Mouse (Mus musculus): ENCODE measurements at regions not wholly inside any gene's neighbourhood (a gene's known extent, or its start where the extent isn't known, plus 50 kb on each side); places are given as distances from the start of the nearest gene placed in this dataset.

- DNase-seq (ENCODE audit: low read depth, low spot score) = peak; percentile 56
Measured at GRCm38 (mm10) chrX:103532620-103533199, 97.7 kb upstream of the Zcchc13 start.

- DNase-seq (ENCODE audit: low read depth, low spot score) = peak; percentile 60
Measured at GRCm38 (mm10) chrX:103533306-103533705, 97.1 kb upstream of the Zcchc13 start.

GRCm38 (mm10) chrX:103533831-103534230, 96.6 kb upstream of the Zcchc13 start:
- DNase-seq (ENCODE audit: low read depth, low spot score) = peak; percentile 34

GRCm38 (mm10) chrX:103546490-103547202, 83.7 kb upstream of the Zcchc13 start:
- DNase-seq (ENCODE audit: low read depth, low spot score) = no peak

GRCm38 (mm10) chrX:103551304-103551703, 79.1 kb upstream of the Zcchc13 start:
- no peak for DNase-seq (ENCODE audit: low read depth, low spot score)

- DNase-seq (ENCODE audit: low read depth, low spot score) = no peak
Measured at GRCm38 (mm10) chrX:103553196-103553595, 77.2 kb upstream of the Zcchc13 start.

- no peak for DNase-seq (ENCODE audit: low read depth, low spot score)
Measured at GRCm38 (mm10) chrX:103553605-103554004, 76.8 kb upstream of the Zcchc13 start.

GRCm38 (mm10) chrX:103555041-103555986, 75.1 kb upstream of the Zcchc13 start:
- DNase-seq (ENCODE audit: low read depth, low spot score) = peak; percentile 17

- DNase-seq (ENCODE audit: low read depth, low spot score) = no peak
Measured at GRCm38 (mm10) chrX:103556046-103556445, 74.3 kb upstream of the Zcchc13 start.

- DNase-seq (ENCODE audit: low read depth, low spot score) = no peak
Measured at GRCm38 (mm10) chrX:103556681-103557490, 73.5 kb upstream of the Zcchc13 start.

GRCm38 (mm10) chrX:103557496-103557895, 72.9 kb upstream of the Zcchc13 start:
- no peak for DNase-seq (ENCODE audit: low read depth, low spot score)

- peak; percentile 34 for DNase-seq (ENCODE audit: low read depth, low spot score)
Measured at GRCm38 (mm10) chrX:103563531-103564246, 66.7 kb upstream of the Zcchc13 start.

GRCm38 (mm10) chrX:103573344-103573743, 57.0 kb upstream of the Zcchc13 start:
- no peak for DNase-seq (ENCODE audit: low read depth, low spot score)

GRCm38 (mm10) chrX:103579484-103579883, 50.9 kb upstream of the Zcchc13 start:
- DNase-seq (ENCODE audit: low read depth, low spot score) = no peak
